Mouse (Mus musculus) neutrophil, adult 5-6 weeks (primary cell): ENCODE measurements around the gene Ncbp2. TPM values are rescaled to one million over a fixed set of nuclear protein-coding genes. Genes with fewer than 3 reads are reported as not detected.
"Not testable (repeated sequence)": the region's sequence is repeated elsewhere in the genome, so short reads cannot be mapped to it uniquely, and the experiment has no call there.

Experiments used
- ATAC-seq: fragments of 151-379, 151-347 bp; 2 replicates; pipeline ENCODE4 v1.8.0; 2017; ENCODE audit warnings: mild to moderate bottlenecking, moderate TSS enrichment; ENCODE audit not compliant: insufficient number of reproducible peaks, poor library complexity, low FRiP score, severe bottlenecking; ENCODE audit errors: extremely low read depth
- total RNA-seq: library from RNA; stranded (forward); fragments of 200-1000 nt; gene quantifications from 2 replicates; pipeline ENCODE4 v1.2.3, GENCODE M21; 2017

Gene Ncbp2
- total RNA-seq, 1 experiment from 2014 or later = 15.1 TPM

- ATAC-seq = no peak
Measured at GRCm38 (mm10) chr16:31933751-31934549, 14.4 kb upstream of the Ncbp2 start, which contains the start of gene Pigz. Gene Pigz (plus strand): TSS chr16:31933851.

- ATAC-seq = no peak
Measured at GRCm38 (mm10) chr16:31934550-31935010, 13.7 kb upstream of the Ncbp2 start.

- ATAC-seq = peak; percentile 22; the same call in 1 of the 2 replicates
Measured at GRCm38 (mm10) chr16:31935091-31935979, 13.0 kb upstream of the Ncbp2 start.

- ATAC-seq = no peak
Measured at GRCm38 (mm10) chr16:31936568-31936967, 11.7 kb upstream of the Ncbp2 start.

GRCm38 (mm10) chr16:31938856-31939255 is 9.5 kb upstream of the Ncbp2 start:
- no peak for ATAC-seq

- ATAC-seq = no peak
Measured at GRCm38 (mm10) chr16:31940586-31940985, 7.7 kb upstream of the Ncbp2 start.

GRCm38 (mm10) chr16:31943980-31944379 is 4.3 kb upstream of the Ncbp2 start:
- ATAC-seq = peak; percentile 63

GRCm38 (mm10) chr16:31944698-31945255 is 3.5 kb upstream of the Ncbp2 start:
- ATAC-seq = no peak

- ATAC-seq = no peak
Measured at GRCm38 (mm10) chr16:31945372-31945771, 2.9 kb upstream of the Ncbp2 start.

- not testable (repeated sequence) for ATAC-seq
Measured at GRCm38 (mm10) chr16:31945986-31946385, 2.3 kb upstream of the Ncbp2 start.

GRCm38 (mm10) chr16:31947333-31947732 is 980 bp upstream of the Ncbp2 start:
- ATAC-seq = no peak

- no peak for ATAC-seq
Measured at GRCm38 (mm10) chr16:31947901-31948316, 404 bp upstream of the Ncbp2 start.

- ATAC-seq = no peak
Measured at GRCm38 (mm10) chr16:31963224-31963623, 14.9 kb downstream of the Ncbp2 start.

GRCm38 (mm10) chr16:31975258-31975657 is 26.9 kb downstream of the Ncbp2 start:
- ATAC-seq = no peak

- ATAC-seq = no peak
Measured at GRCm38 (mm10) chr16:31979501-31979900, 31.2 kb downstream of the Ncbp2 start.

- no peak for ATAC-seq
Measured at GRCm38 (mm10) chr16:31980946-31981345, 32.6 kb downstream of the Ncbp2 start.

- ATAC-seq = no peak
Measured at GRCm38 (mm10) chr16:31992039-31992438, 43.7 kb downstream of the Ncbp2 start.

GRCm38 (mm10) chr16:31993195-31993594 is 44.9 kb downstream of the Ncbp2 start:
- ATAC-seq = no peak

- ATAC-seq = no peak
Measured at GRCm38 (mm10) chr16:31993946-31994345, 45.6 kb downstream of the Ncbp2 start.
